Mouse (Mus musculus) adrenal gland, adult 18-20 months (tissue): Measurements from ENCODE around the gene Ddr2. TPM values are rescaled to one million over a fixed set of nuclear protein-coding genes. Genes with fewer than 3 reads are reported as not detected.
A peak's percentile ranks its signal among the peaks of the same experiment; 100 is the strongest.

ENCODE experiments used
- DNase-seq, 2 experiments: peaks; one replicate each; pipeline ENCODE4 v3.0.0; 2021 to 2022; ENCODE audit warnings: low spot score in 2 of 2
- total RNA-seq, 2 experiments: library from RNA; stranded (reverse); gene quantifications; 1 replicate in 1 of 2; 2 replicates in 1 of 2; pipeline ENCODE4 v1.2.3; 2021

Ddr2 gene
- total RNA-seq, 2 experiments from 2014 or later = 16.3 to 23.5 TPM

DNA sequence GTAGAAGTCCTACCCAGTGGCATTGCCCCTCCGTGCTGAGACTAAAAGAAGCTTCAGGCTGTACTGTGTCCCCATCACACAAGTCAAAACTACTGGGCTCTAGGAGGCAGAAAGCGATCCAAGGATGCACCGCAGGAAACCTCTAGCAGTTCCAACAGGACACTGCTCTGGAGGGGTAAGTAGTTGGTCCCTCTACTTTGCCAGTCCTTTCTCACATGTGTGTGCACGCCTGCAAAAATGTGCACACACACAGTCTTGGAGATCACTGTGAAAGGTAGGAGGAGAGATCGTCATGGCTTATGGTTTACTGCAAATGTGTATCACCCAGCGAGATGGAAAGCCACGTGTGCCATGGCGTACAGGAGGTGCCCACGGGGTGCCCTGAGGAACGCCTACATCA is 157.9 kb downstream of the Ddr2 start:
- DNase-seq = no peak

DNA sequence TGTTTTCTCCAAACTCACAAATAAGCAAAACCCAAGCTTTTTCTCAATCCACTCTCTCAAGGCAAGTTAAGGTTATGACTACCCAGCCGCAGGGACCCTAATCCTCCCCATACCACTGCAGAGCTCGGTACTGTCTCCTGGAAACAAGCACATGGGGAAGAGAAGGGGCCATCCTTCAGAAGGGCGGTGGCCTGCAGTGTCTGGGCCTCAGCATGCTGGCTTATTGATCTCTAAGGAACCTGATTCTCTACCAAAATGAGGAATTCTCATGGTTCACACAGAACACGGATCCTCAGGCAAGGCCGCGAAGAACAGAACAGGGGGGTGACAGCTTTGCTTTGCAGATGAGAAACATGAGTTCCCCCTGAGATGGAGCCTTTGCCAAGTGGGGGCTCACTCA is 159.0 kb downstream of the Ddr2 start:
- no peak for DNase-seq

DNA sequence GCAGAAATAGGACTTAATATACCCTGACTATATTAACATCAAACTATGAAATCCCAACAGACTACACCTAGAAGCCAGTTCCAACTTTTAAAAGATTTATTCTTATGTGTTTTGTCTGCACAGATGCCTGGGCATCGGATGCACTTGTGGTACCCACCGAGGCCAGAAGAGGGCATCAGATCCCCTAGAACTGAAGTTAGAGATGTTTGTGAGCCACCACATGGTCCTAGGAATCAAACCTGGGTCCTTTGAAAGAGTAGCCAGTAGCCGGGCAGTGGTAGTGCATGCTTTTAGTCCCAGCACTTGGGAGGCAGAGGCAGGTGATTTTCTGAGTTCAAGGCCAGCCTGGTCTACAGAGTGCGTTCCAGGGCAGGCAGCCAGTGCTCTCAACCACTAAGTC is 159.9 kb downstream of the Ddr2 start:
- DNase-seq = no peak

DNA sequence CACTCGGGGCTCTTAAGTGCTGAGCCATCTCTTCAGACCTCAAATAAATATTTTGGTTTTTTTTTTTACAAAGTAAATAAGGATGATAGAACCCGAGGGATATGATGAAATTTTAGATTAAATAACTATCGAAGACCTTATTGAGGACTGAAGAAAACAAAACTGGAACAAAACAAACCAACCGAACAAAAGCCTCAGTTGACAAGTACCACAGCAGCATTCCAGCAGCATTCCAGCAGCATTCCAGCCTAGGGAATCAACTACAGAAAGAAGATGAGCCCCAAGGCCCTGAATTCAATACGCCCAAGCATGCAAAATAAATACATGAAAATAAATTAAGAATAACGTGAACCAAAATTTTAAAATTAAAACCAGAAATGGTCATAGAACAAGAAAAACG is 160.6 kb downstream of the Ddr2 start:
- DNase-seq = no peak

DNA sequence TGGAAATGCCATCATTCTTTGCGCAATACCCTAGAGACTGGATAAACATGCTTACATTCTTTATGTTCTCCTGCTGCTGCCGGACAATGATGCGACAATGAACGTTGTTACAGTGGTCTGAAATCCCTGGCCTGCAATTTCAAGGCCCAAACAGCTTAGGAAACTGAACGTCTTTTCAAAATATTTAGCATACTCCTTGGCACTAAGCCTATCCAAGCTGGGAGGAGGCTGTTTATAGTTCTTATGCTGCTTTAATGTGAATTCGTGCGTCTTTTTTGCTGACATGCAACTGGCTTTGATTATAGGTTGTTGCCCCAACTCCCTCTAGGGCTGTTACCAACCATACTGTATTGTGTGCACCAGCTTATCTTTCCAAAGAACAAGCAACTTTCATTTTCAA is 161.7 kb downstream of the Ddr2 start:
- no peak for DNase-seq

DNA sequence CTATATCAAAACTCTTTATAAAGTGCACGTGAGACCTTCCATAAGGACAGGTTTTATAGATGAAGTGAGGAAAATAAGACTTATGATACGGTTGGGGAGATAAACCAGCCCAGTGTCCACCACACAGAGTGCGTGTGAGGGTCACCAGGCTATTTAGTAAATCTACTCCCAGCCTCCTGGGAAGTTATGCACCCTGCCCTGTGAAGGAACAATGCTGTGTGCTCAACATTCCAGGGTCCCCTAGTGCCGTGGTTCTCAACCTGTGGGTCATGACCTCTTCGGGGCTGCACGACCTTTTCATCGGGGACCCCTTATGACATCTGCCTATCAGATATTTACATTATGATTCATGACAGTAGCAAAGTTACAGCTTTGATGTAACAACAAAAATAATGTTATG is 162.3 kb downstream of the Ddr2 start:
- no peak for DNase-seq

DNA sequence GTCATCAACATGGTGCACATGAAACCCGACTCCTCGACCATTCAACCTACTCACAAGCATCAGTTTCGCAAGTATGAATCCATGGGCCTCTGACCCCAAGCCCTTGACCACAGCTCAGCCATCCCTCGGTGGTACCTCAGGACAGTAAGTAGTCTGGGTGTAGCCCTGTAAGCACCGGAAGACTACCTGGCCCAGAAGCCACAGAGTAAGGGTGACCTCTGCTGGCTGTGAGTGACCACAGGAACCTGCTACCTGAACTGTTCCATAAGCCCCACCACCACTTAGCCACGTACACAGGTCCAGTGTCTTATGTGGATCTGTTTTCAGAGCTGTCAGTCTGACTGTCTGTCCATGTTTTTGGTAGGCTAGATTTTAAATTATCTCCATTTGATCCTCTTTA is 162.9 kb downstream of the Ddr2 start:
- DNase-seq = no peak

DNA sequence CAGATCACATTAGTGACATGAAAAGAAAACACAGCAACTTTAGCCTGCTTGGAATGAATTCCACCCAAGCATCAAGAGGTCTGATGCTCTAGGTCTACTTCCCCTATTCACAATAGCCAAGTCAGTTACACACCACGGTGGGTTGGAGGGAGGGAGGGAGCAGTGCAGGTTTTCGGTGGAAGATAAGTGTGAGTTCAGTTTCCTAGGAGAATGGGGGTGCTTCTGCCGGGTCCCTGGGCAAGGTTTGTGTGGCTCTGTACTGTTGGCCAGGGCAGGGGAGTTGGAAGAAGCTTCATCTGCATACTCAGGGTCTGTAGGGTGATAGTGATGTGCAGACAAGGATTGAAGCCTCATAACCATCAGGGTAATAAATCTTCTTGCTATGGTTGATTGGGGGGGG is 164.6 kb downstream of the Ddr2 start:
- DNase-seq = no peak

DNA sequence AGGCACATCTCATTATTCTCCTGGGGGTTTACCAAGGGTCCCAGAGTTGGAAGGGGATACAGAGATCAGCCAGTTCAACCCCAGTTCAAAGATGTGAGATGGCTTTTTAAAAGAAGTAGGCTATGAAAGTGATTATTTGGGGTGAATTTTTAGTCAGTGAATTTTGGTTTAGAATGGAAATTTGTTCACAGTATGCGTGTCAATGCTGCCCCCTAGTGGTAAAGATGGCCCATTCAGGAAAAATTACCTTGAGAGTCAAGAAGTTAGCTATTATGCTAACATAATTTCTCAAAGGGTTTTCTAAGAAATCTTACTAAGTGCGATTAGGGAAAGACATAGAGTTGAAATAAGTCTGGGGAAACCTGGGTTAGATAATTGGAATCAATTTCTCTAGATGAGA is 171.2 kb downstream of the Ddr2 start:
- DNase-seq = peak in 1 of 2 experiments; percentile 33

DNA sequence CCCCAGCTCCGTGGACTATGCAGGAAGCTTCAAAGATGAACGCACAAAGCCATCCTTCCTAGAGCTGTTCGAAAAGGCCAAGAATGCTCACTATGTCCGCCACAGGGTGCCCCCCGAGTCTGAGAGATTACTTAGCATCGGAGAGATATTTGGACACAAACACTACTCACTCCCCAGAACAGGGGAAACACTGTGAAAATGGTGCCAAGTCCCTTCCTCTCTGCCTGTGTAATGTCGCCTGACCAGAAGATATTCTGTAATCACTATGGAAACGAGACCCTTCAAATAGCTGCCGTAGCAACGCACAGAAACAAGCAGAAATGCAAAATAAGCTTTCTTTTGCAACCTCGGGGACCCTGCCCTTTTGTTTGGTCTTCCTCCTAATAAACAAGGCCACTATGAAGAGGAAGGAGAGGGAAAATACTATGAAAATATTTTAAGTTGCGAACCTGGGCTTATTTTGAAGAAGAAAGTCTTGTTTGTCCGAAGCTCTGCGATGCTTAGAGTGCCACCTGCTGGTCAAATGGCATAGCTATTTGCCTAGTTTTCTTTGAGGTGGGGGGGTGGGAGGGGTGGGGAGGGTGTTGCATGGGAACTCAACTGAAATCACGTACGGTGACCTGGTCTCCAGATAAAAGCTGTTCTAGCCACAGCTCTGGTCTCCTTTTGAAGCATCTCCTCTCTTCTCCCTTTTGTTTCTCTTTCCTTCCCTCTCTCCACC is 176.4 kb downstream of the Ddr2 start:
- DNase-seq = peak; percentile 32 to 44

DNA sequence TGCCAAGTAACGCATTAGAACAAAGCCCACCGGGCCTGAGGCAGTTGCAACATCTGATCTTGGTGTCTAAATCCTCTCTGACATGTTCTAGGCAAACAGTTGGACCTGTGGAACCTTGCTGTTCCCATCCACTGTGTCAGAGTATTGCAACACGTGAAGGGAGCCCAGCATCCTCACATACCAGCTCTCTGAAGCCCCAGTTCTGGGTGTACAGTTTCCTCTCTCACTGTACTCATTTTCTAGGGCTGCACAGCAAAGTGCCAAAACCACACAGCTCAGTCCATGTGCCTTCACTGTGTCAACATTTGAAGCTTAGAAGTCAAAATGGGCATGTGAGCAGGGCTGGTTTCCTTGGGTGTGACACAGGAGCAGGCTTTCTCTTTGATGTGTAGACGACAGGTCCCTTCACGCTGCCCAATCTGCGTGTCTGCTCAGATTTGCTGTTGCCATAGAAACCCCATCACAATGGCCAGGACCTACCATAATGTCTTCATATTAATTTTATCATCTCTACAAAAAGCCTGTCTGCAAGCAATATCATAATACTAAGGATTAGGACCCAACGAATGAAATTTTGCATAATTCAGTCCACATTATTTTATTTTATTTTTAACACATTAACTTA is 178.3 kb downstream of the Ddr2 start:
- no peak for DNase-seq

DNA sequence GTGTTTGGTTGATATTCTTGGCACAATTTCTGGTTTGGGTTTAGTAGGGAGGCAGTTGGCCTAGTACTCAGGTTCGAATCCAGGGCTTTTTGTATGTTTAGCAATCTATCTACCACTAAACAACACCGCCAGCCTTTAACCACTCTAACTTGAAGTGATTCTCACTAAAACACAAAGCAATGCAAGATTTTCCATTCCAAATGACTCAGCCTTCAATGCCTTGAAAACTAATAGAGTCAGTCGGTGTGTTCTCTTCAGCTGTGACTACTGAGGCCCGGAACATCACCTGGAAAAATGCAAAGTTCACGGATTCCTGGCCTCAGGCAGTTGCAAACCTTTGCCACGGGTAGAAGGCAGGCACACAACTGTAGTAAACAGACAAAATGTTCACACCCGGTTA is 178.9 kb downstream of the Ddr2 start:
- DNase-seq = no peak

DNA sequence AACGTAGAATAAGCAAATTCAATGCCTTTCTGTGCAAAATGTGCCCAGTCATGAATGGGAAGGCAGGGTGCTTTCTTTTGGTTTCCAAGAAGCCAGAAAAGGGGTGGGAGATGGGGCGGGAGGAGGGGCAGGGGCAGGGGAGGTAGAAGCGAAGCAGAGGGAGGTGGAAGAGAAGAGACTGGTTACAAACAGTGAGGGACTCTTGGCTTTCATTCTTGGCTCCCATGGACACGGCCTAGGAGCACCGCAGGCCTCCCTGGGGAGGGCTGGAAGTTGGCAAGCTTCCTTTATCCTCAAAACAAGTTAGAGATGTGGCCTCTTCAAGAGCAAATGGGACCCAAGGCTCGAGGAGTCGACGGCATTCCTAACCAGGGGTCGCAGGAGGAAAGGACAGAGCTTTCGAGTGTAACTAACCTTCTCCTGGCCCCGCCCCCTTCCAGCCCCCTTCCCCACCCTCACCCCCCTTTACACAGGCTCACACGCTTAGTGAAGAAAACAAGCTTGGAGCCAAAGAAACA is 182.0 kb downstream of the Ddr2 start, which contains the start of gene Ccdc190:
Gene Ccdc190 (plus strand): TSS at position 195 of the 518 bp plus-strand sequence.
- peak in 1 of 2 experiments; percentile 37 for DNase-seq

DNA sequence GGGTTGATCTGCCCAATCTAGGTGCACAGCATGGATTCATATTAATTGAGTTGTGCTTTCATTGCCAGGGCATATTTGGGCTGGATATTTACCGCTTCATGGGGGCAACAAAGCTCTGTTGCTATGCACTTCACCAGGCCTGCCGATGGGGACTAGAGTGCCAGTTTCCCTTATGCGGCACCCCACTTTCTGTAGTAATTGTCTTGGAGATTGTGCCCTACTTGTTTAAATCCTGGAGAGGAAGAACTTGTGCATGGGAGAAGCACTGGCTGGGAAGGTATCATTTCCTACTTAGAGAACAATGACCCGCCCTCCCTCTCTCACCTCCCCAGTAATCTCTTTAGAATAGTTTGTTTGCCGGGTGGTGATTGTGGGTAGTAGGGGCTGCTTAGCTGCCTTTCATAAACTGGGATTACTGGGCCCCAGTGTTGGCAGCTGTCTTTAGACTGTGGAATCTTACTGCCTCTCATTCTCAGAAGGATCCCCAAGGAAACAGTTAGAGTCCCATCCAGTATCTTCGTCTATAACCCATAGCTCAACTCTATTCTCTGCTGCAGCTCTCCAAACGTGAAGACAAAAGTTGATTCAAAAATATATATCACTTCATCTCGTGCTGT is 182.7 kb downstream of the Ddr2 start:
- no peak for DNase-seq

DNA sequence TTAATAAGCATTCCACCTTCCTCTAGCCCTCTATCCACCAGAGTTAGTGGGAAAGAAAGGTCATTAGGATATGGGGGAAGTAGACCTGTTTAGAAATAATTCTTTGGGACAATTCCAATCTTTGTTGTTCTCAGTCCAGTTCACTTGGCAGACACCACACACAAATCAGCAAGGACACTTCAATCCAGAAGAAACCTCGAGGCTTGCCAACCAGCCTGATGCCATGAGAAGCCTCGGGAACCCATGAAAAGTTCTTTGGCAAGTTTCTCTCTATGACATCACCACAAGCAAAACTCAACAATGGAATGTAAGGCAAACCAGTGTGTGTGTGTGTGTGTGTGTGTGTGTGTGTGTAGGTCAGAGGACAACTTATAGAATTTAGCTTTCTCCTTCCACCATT is 186.0 kb downstream of the Ddr2 start:
- DNase-seq = no peak

Other genes with a start within 250 kb of the Ddr2 start
- gene Ccdc190, start 182.1 kb downstream of the Ddr2 start, total RNA-seq = under 1 TPM; 0.23 to 0.29 TPM
- gene Hsd17b7, start 141.5 kb downstream of the Ddr2 start, total RNA-seq = 10 to 100 TPM; 16.6 to 95.1 TPM
- gene Uap1, start 64.2 kb upstream of the Ddr2 start, total RNA-seq = 10 to 100 TPM; 68.0 to 84.4 TPM
- 10 to 100 TPM; 67.1 to 73.7 TPM for gene Uhmk1, start 104.6 kb upstream of the Ddr2 start, total RNA-seq
- not detected for gene Sh2d1b2, start 122.0 kb upstream of the Ddr2 start, total RNA-seq
- under 1 TPM; 0.73 to 0.90 TPM for gene Sh2d1b1, start 166.6 kb upstream of the Ddr2 start, total RNA-seq
- 1 to 10 TPM; 7.1 to 7.8 TPM for gene Gm7694, start 195.6 kb upstream of the Ddr2 start, total RNA-seq
- not detected for gene Spata46, start 198.0 kb upstream of the Ddr2 start, total RNA-seq